Mouse (Mus musculus) erythroblast, embryonic 14.5 days (primary cell): Measurements from ENCODE around the gene Dennd5b.

ENCODE experiments used
- GATA1 ChIP-seq: IDR thresholded peaks from 2 replicates; pipeline ENCODE4 v1.6.1; 2012; ENCODE audit warnings: low read length, inconsistent platforms, mixed read lengths
- TAL1 ChIP-seq: IDR thresholded peaks from 3 replicates; pipeline ENCODE4 v1.6.1; 2012; ENCODE audit warnings: low read length, inconsistent platforms, mixed read lengths

DNA sequence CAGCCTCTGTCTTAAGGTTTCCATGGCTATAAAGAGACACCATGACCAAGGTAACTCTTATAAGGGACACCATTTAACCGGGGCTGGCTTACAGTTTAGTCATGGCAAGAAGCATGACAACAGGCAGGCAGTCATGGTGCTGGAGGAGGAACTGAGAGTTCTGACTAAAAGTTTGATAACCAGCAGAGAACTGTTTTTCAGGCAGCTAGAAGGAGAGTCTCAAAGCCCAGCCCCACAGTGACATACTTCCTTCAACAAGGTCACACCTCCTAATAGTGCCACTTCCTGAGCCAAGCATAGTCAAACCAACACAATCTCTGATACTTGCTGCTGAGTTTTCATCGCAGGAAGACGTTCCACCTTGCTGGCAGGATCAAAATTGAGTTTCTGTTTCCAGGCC, 37.5 kb upstream of the Dennd5b start:
- no peak for TF ChIP-seq TAL1
- no peak for TF ChIP-seq GATA1
